Mouse (Mus musculus) midbrain, postnatal 0 days (tissue): Measurements from ENCODE around the gene Cenpu. TPM values are rescaled to one million over a fixed set of nuclear protein-coding genes. Genes with fewer than 3 reads are reported as not detected.

Source experiments
- ATAC-seq: fragments of 200-750 bp; cut with Nextera tagmentation; 2 replicates; pipeline ENCODE4 v1.8.0; 2017; ENCODE audit warnings: moderate number of reproducible peaks, mild to moderate bottlenecking, moderate TSS enrichment, moderate library complexity; ENCODE audit not compliant: low FRiP score
- DNase-seq: peaks from one replicate; pipeline ENCODE4 v3.0.0-alpha.2; 2015; ENCODE audit warnings: low spot score
- H3K27ac ChIP-seq: fragments of 300-500 bp; sonication (generic); 2 replicates; pipeline ENCODE4 v1.5.1; 2014; ENCODE audit warnings: low read depth, mild to moderate bottlenecking, low read length, mixed read lengths
- H3K27me3 ChIP-seq: fragments of 300-500 bp; sonication (generic); 2 replicates; pipeline ENCODE4 v1.6.1; 2014; ENCODE audit warnings: low read length, control low read depth, mixed read lengths; ENCODE audit not compliant: insufficient read depth
- H3K36me3 ChIP-seq: fragments of 300-500 bp; sonication (generic); 2 replicates; pipeline ENCODE4 v1.6.1; 2014; ENCODE audit warnings: low read length, control low read depth, mixed read lengths; ENCODE audit not compliant: insufficient read depth
- H3K4me1 ChIP-seq: fragments of 300-500 bp; sonication (generic); 2 replicates; pipeline ENCODE4 v1.6.1; 2014; ENCODE audit warnings: mild to moderate bottlenecking, control low read depth, antibody characterized with exemption, low read length, mixed read lengths; ENCODE audit not compliant: insufficient read depth
- H3K4me2 ChIP-seq: fragments of 300-500 bp; sonication (generic); 2 replicates; pipeline ENCODE4 v1.6.1; 2014; ENCODE audit warnings: low read depth, mild to moderate bottlenecking, low read length, mixed read lengths; ENCODE audit not compliant: poor library complexity, severe bottlenecking
- H3K4me3 ChIP-seq: fragments of 300-500 bp; sonication (generic); 2 replicates; pipeline ENCODE4 v1.5.1; 2014; ENCODE audit warnings: low read depth, mild to moderate bottlenecking, low read length, moderate library complexity
- H3K9ac ChIP-seq: fragments of 300-500 bp; sonication (generic); replicated peaks from 2 replicates; pipeline ENCODE4 v1.6.1; 2014; ENCODE audit warnings: mild to moderate bottlenecking, low read length, moderate library complexity, mixed read lengths; ENCODE audit not compliant: poor library complexity, severe bottlenecking
- H3K9me3 ChIP-seq: fragments of 300-500 bp; sonication (generic); 2 replicates; pipeline ENCODE4 v1.6.1; 2016; ENCODE audit warnings: low read length, control low read depth
- CTCF ChIP-seq: IDR thresholded peaks from 2 replicates; pipeline ENCODE4 v1.5.1; 2016; ENCODE audit warnings: antibody characterized with exemption, mild to moderate bottlenecking
- WGBS: fragments of 180-500 bp; shearing (Covaris S2); extraction: QIAGEN DNeasy Blood & Tissue Kit; methylation state at CpG from one replicate; pipeline ENCODE4 v1.1.7; 2014; 5-methylcytosine and 5-hydroxymethylcytosine counted together
- polyA plus RNA-seq: library from polyadenylated mRNA; unstranded; fragments of >200 nt; fragmentation: Nextera tagmentation; extraction: Ambion mirVana; gene quantifications from 2 replicates; pipeline ENCODE4 v1.2.1, GENCODE M21; 2015
- total RNA-seq: library from RNA; depleted of rRNA; stranded (reverse); fragments of >200 nt; gene quantifications from 2 replicates; pipeline ENCODE4 v1.2.3, GENCODE M21; 2014

Cenpu gene
- total and polyA plus RNA-seq, 2 experiments from 2014 or later: 2.9 to 6.6 TPM

- no peak for DNase-seq
- WGBS: 83% methylated on average over 3 of the region's 3 CpGs
- ATAC-seq: no peak
- TF ChIP-seq CTCF: no peak
- Histone ChIP-seq H3K9ac (no peak overlapping the region), H3K4me2 (no peak overlapping the region), H3K27me3 (no peaks in the 10 kb centered on the region), H3K36me3 (peaks cover 6% of the 10 kb centered on the region), H3K4me1 (no peaks in the 10 kb centered on the region), H3K4me3 (no peak overlapping the region), H3K9me3 (no peaks in the 10 kb centered on the region), H3K27ac (no peak overlapping the region)
Observed at GRCm38 (mm10) chr8:46585576-46585975, 33.7 kb downstream of the Cenpu start.

- H3K9me3 ChIP-seq: no peaks in the 10 kb centered on the region
- ATAC-seq (no peak), DNase-seq (no peak)
- no peaks in the 10 kb centered on the region for H3K27me3 ChIP-seq
- H3K36me3 ChIP-seq: no peaks in the 10 kb centered on the region; the same call in 1 of the 2 replicates
- no peak overlapping the region for H3K9ac ChIP-seq
- no peaks in the 10 kb centered on the region for H3K4me1 ChIP-seq
- H3K4me2 ChIP-seq: no peak overlapping the region
- H3K4me3 ChIP-seq: no peak overlapping the region
- no peak for TF ChIP-seq CTCF
- WGBS: 98% methylated on average over 5 of the region's 5 CpGs
- no peak overlapping the region for H3K27ac ChIP-seq
Observed at GRCm38 (mm10) chr8:46587911-46588310, 36.1 kb downstream of the Cenpu start.

DNA sequence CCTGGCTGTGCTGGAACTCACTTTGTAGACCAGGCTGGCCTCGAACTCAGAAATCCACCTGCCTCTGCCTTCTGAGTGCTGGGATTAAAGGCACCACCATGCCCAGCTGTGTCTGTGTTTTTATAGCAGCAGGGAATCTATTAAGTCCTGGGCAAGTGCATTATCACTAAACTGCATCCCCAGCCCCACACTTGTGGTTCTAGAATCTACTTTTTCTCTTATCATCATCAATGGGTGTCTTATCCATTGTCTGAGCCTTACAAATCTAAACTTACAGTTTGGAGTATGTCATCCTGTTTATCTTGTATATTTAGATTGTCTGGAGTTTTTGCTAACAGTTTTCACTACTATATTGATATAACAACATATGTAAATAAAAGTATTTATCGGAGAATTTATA lies 36.8 kb downstream of the Cenpu start:
- WGBS: 99% methylated on average over 2 of the region's 2 CpGs
- Histone ChIP-seq H3K4me2 (no peak overlapping the region), H3K9ac (no peak overlapping the region), H3K27me3 (no peaks in the 10 kb centered on the region), H3K36me3 (no peaks in the 10 kb centered on the region; the same call in 1 of the 2 replicates), H3K9me3 (no peaks in the 10 kb centered on the region), H3K4me3 (no peak overlapping the region), H3K4me1 (no peaks in the 10 kb centered on the region), H3K27ac (no peak overlapping the region)
- no peak for DNase-seq
- TF ChIP-seq CTCF: no peak
- no peak for ATAC-seq

- DNase-seq (no peak), ATAC-seq (no peak)
- WGBS: 87% methylated on average over 8 of the region's 8 CpGs
Observed at GRCm38 (mm10) chr8:46593067-46593466, 41.2 kb downstream of the Cenpu start.

DNA sequence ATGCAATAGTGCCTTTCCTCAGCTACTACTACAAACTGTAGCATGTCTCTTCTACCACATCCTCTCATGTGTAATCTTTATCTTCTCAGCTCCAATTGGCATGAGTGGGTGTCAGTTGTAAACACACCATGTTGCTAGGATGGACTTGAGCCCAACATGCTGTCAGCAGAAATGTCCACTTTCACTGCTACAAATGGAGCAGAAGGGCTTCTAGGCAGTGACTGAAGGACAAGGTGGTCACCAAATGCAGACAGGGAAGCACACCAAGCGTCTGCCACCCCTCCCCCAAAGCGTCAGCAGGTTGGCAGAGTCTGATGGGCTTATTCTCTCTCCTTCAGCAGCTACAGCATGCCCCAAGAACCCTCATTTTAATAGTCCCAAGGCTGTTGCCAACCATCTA lies 41.9 kb downstream of the Cenpu start:
- ATAC-seq (no peak), DNase-seq (no peak)
- 74% methylated on average over 2 of the region's 2 CpGs for WGBS
- Histone ChIP-seq H3K9me3 (no peaks in the 10 kb centered on the region), H3K36me3 (no peaks in the 10 kb centered on the region), H3K9ac (no peak overlapping the region), H3K4me1 (no peaks in the 10 kb centered on the region), H3K4me2 (no peak overlapping the region), H3K27me3 (no peaks in the 10 kb centered on the region), H3K27ac (no peak overlapping the region), H3K4me3 (no peak overlapping the region)
- no peak for TF ChIP-seq CTCF

More at GRCm38 (mm10) chr8:46593067-46593466, 41.2 kb downstream of the Cenpu start:
- Histone ChIP-seq H3K9ac (no peak overlapping the region), H3K36me3 (no peaks in the 10 kb centered on the region), H3K9me3 (no peaks in the 10 kb centered on the region), H3K4me2 (no peak overlapping the region), H3K27me3 (no peaks in the 10 kb centered on the region), H3K4me1 (no peaks in the 10 kb centered on the region), H3K4me3 (no peak overlapping the region), H3K27ac (no peak overlapping the region)
- TF ChIP-seq CTCF: no peak

DNA sequence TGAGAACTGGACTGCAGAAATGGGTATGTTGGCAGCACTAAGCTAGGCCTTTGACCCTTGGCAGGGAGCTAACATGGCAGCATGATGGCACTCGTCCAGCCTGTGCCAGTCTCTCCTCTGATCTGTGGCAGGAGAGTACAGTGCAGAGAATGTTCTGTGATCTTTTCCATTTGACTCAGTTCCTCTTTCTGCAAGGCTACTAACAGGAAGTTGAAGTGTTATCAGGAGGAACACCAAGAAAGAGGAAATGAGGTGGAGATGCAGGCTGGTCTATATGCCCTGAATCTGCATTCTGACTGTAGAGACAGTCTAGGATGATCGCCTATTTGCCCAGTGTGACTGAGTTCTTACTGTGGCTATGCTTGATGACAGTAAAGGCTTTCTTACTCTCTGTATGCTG lies 43.8 kb downstream of the Cenpu start:
- Histone ChIP-seq H3K9me3 (no peaks in the 10 kb centered on the region), H3K4me3 (no peak overlapping the region), H3K27ac (no peak overlapping the region), H3K4me1 (no peaks in the 10 kb centered on the region), H3K27me3 (no peaks in the 10 kb centered on the region), H3K9ac (no peak overlapping the region), H3K36me3 (no peaks in the 10 kb centered on the region), H3K4me2 (no peak overlapping the region)
- DNase-seq (no peak), ATAC-seq (no peak)
- WGBS: 95% methylated on average over 2 of the region's 2 CpGs
- TF ChIP-seq CTCF: no peak
